Mouse (Mus musculus) liver, embryonic 14.5 days (tissue): ENCODE results near the gene Cst6. TPM values are rescaled to one million over a fixed set of nuclear protein-coding genes. Genes with fewer than 3 reads are reported as not detected.

Experiments
- ATAC-seq: fragments of 200-750 bp; cut with Nextera tagmentation; 2 replicates; pipeline ENCODE4 v1.8.0; 2017; ENCODE audit warnings: moderate number of reproducible peaks, mild to moderate bottlenecking, moderate library complexity; ENCODE audit not compliant: insufficient read depth
- DNase-seq, 3 experiments: peaks; one replicate each; pipeline ENCODE4 v3.0.0-alpha.2; 2012 to 2013; ENCODE audit warnings: low read depth in 3 of 3, low spot score in 3 of 3
- H3K27ac ChIP-seq: fragments of 300-500 bp; sonication (generic); 2 replicates; pipeline ENCODE4 v1.5.1; 2014; ENCODE audit warnings: moderate library complexity, mild to moderate bottlenecking, control low read depth, inconsistent platforms
- H3K27me3 ChIP-seq: fragments of 300-500 bp; sonication (generic); 2 replicates; pipeline ENCODE4 v1.6.1; 2014; ENCODE audit warnings: mild to moderate bottlenecking, low read length, moderate library complexity; ENCODE audit not compliant: control insufficient read depth, insufficient read depth
- H3K36me3 ChIP-seq: fragments of 300-500 bp; sonication (generic); replicated peaks from 2 replicates; pipeline ENCODE4 v1.6.1; 2014; ENCODE audit warnings: low read depth; ENCODE audit not compliant: control insufficient read depth, insufficient read depth
- H3K4me1 ChIP-seq, 2 experiments: fragments of 200-500 bp in 1 of 2; fragments of 300-500 bp in 1 of 2; sonication (generic) in 1 of 2; replicated peaks; 2 replicates each; pipeline ENCODE4 v1.6.1; 2012 to 2014; ENCODE audit warnings: antibody characterized with exemption in 1 of 2, inconsistent platforms in 1 of 2, low read length in 1 of 2; ENCODE audit not compliant: control insufficient read depth in 2 of 2, insufficient read depth in 2 of 2
- H3K4me2 ChIP-seq: fragments of 300-500 bp; sonication (generic); 2 replicates; pipeline ENCODE4 v1.6.1; 2014; ENCODE audit warnings: low read depth, mild to moderate bottlenecking, control low read depth, moderate library complexity
- H3K4me3 ChIP-seq, 2 experiments: fragments of 200-500 bp in 1 of 2; fragments of 300-500 bp in 1 of 2; sonication (generic) in 1 of 2; 2 replicates each; pipeline ENCODE4 v1.5.1; 2012 to 2014; ENCODE audit warnings: low read depth in 2 of 2, low read length in 2 of 2, mild to moderate bottlenecking in 2 of 2, control low read depth in 1 of 2, inconsistent platforms in 1 of 2, moderate library complexity in 1 of 2; ENCODE audit not compliant: insufficient read depth in 1 of 2
- H3K9ac ChIP-seq: fragments of 300-500 bp; sonication (generic); replicated peaks from 2 replicates; pipeline ENCODE4 v1.6.1; 2014; ENCODE audit warnings: mild to moderate bottlenecking, control low read depth, moderate library complexity
- H3K9me3 ChIP-seq: fragments of 300-500 bp; sonication (generic); 2 replicates; pipeline ENCODE4 v1.6.1; 2016; ENCODE audit warnings: low read length, mixed read lengths; ENCODE audit not compliant: control insufficient read depth
- CTCF ChIP-seq: IDR thresholded peaks from 2 replicates; pipeline ENCODE4 v1.5.1; 2016; ENCODE audit warnings: antibody characterized with exemption, low read depth, control low read depth
- EP300 ChIP-seq: IDR thresholded peaks from 2 replicates; pipeline ENCODE4 v1.6.1; 2016; ENCODE audit warnings: antibody characterized with exemption, low read depth
- WGBS: fragments of 180-500 bp; shearing (Covaris S2); extraction: QIAGEN DNeasy Blood & Tissue Kit; methylation state at CpG from one replicate; pipeline ENCODE4 v1.1.7; 2014; ENCODE audit not compliant: insufficient replicate concordance; 5-methylcytosine and 5-hydroxymethylcytosine counted together
- polyA plus RNA-seq, 2 experiments: library from polyadenylated mRNA; depleted of rRNA in 1 of 2; stranded (reverse) in 1 of 2; unstranded in 1 of 2; fragments of >200 nt; fragmentation: Nextera tagmentation in 1 of 2; extraction: Ambion mirVana in 1 of 2; gene quantifications; 2 replicates each; pipeline versions ENCODE4 v1.2.1 to v1.2.3; 2012 to 2014

Cst6 gene
- polyA plus RNA-seq, 2 experiments = 0.06 TPM; not detected in 1

GRCm38 (mm10) chr19:5306279-5306678, 43.1 kb downstream of the Cst6 start:
- H3K9me3 ChIP-seq = no peaks in the 10 kb centered on the region
- no peak for ATAC-seq
- WGBS = 62% methylated on average over 6 of the region's 6 CpGs

GRCm38 (mm10) chr19:5302455-5302854, 46.9 kb downstream of the Cst6 start:
- no peaks in the 10 kb centered on the region for H3K36me3 ChIP-seq
- no peak overlapping the region for H3K4me2 ChIP-seq
- no peaks in the 10 kb centered on the region for H3K4me1 ChIP-seq
- no peak overlapping the region for H3K4me3 ChIP-seq
- peak; percentile 82 for TF ChIP-seq CTCF
- no peak for TF ChIP-seq EP300
- no peak for ATAC-seq
- no peaks in the 10 kb centered on the region for H3K9me3 ChIP-seq
- peaks cover 18% of the 10 kb centered on the region for H3K27me3 ChIP-seq
- 9% methylated on average over 4 of the region's 4 CpGs for WGBS
- no peak overlapping the region for H3K27ac ChIP-seq
- DNase-seq = peak in 1 of 3 experiments; percentile 43
- no peak overlapping the region for H3K9ac ChIP-seq

More at GRCm38 (mm10) chr19:5306279-5306678, 43.1 kb downstream of the Cst6 start:
- Histone ChIP-seq H3K4me1 (no peaks in the 10 kb centered on the region), H3K27me3 (peaks cover 16% of the 10 kb centered on the region), H3K4me3 (no peak overlapping the region), H3K36me3 (no peaks in the 10 kb centered on the region), H3K9ac (no peak overlapping the region), H3K27ac (no peak overlapping the region), H3K4me2 (no peak overlapping the region)
- DNase-seq = no peak
- no peak for TF ChIP-seq EP300
- peak; percentile 45 for TF ChIP-seq CTCF

GRCm38 (mm10) chr19:5300588-5300987, 48.8 kb downstream of the Cst6 start:
- H3K4me3 ChIP-seq = no peak overlapping the region
- WGBS = 54% methylated on average over 6 of the region's 6 CpGs
- no peak overlapping the region for H3K27ac ChIP-seq
- H3K9ac ChIP-seq = no peak overlapping the region
- H3K4me2 ChIP-seq = no peak overlapping the region
- H3K36me3 ChIP-seq = no peaks in the 10 kb centered on the region
- peaks cover 9% of the 10 kb centered on the region; the same call in 1 of the 2 replicates for H3K27me3 ChIP-seq
- no peaks in the 10 kb centered on the region for H3K9me3 ChIP-seq
- ATAC-seq (no peak), DNase-seq (no peak)
- H3K4me1 ChIP-seq = peaks cover 8 to 10% of the 10 kb centered on the region in 2 experiments
- TF ChIP-seq CTCF (no peak), EP300 (no peak)

- H3K27ac ChIP-seq = no peak within 1 kb of the TSS
- peaks cover 8% of the 10 kb centered on the region for H3K36me3 ChIP-seq
- no peaks in the 10 kb centered on the region for H3K9me3 ChIP-seq
- 24% methylated on average over 31 of the region's 32 CpGs for WGBS
- DNase-seq (no peak), ATAC-seq (no peak)
- H3K27me3 ChIP-seq = peaks cover 9% of the 10 kb centered on the region; the same call in 1 of the 2 replicates
- no peak for TF ChIP-seq CTCF
- H3K4me1 ChIP-seq = peaks cover 17 to 18% of the 10 kb centered on the region in 2 experiments
- H3K9ac ChIP-seq = no peak within 1 kb of the TSS
- peak within 1 kb of the TSS in 1 of 2 experiments; percentile 24; a peak in 1 of 4 replicates for H3K4me3 ChIP-seq
- H3K4me2 ChIP-seq = peak within 1 kb of the TSS; percentile 0; the same call in 1 of the 2 replicates
These were observed 51.2 kb downstream of the Cst6 start, which contains the start of gene Gal3st3 for GRCm38 (mm10) chr19:5297903-5298800. TSS of gene Gal3st3 (plus strand) at chr19:5298331.

GRCm38 (mm10) chr19:5296630-5297029, 52.7 kb downstream of the Cst6 start:
- ATAC-seq (no peak), DNase-seq (no peak)
- H3K4me2 ChIP-seq = peak overlapping the region; percentile 82
- H3K4me1 ChIP-seq = peaks cover 17 to 18% of the 10 kb centered on the region in 2 experiments
- no peak for TF ChIP-seq EP300
- no peak for TF ChIP-seq CTCF
- no peak overlapping the region; the same call in 1 of the 2 replicates for H3K9ac ChIP-seq
- H3K27ac ChIP-seq = no peak overlapping the region
- H3K27me3 ChIP-seq = peaks cover 9% of the 10 kb centered on the region; the same call in 1 of the 2 replicates
- peaks cover 23% of the 10 kb centered on the region for H3K36me3 ChIP-seq
- no peak overlapping the region for H3K4me3 ChIP-seq
- H3K9me3 ChIP-seq = no peaks in the 10 kb centered on the region
- WGBS = 70% methylated on average over 5 of the region's 5 CpGs
